Mouse (Mus musculus) forebrain, postnatal 0 days (tissue): ENCODE measurements around the gene Ppp1r3d. TPM values are rescaled to one million over a fixed set of nuclear protein-coding genes. Genes with fewer than 3 reads are reported as not detected.

ENCODE experiments used
- ATAC-seq: fragments of 200-750 bp; cut with Nextera tagmentation; 2 replicates; pipeline ENCODE4 v1.8.0; 2017; ENCODE audit warnings: mild to moderate bottlenecking, moderate library complexity
- DNase-seq: peaks from one replicate; pipeline ENCODE4 v3.0.0-alpha.2; 2015
- H3K27ac ChIP-seq: fragments of 300-500 bp; sonication (generic); 2 replicates; pipeline ENCODE4 v1.5.1; 2014; ENCODE audit warnings: low read depth, mild to moderate bottlenecking, antibody characterized with exemption, low read length, moderate library complexity, mixed read lengths
- H3K27me3 ChIP-seq: fragments of 300-500 bp; sonication (generic); 2 replicates; pipeline ENCODE4 v1.6.1; 2014; ENCODE audit warnings: mild to moderate bottlenecking, low read length, mixed read lengths; ENCODE audit not compliant: insufficient read depth
- H3K36me3 ChIP-seq: fragments of 300-500 bp; sonication (generic); 2 replicates; pipeline ENCODE4 v1.6.1; 2014; ENCODE audit warnings: mild to moderate bottlenecking, moderate library complexity; ENCODE audit not compliant: insufficient read depth
- H3K4me1 ChIP-seq: fragments of 300-500 bp; sonication (generic); 2 replicates; pipeline ENCODE4 v1.6.1; 2014; ENCODE audit warnings: antibody characterized with exemption; ENCODE audit not compliant: insufficient read depth
- H3K4me2 ChIP-seq: fragments of 300-500 bp; sonication (generic); 2 replicates; pipeline ENCODE4 v1.6.1; 2014; ENCODE audit warnings: low read depth, mild to moderate bottlenecking, moderate library complexity
- H3K4me3 ChIP-seq: fragments of 300-500 bp; sonication (generic); 2 replicates; pipeline ENCODE4 v1.5.1; 2014; ENCODE audit warnings: low read depth, low read length, mixed read lengths
- H3K9ac ChIP-seq: fragments of 300-500 bp; sonication (generic); 2 replicates; pipeline ENCODE4 v1.6.1; 2014; ENCODE audit warnings: mild to moderate bottlenecking
- H3K9me3 ChIP-seq: fragments of 300-500 bp; sonication (generic); 2 replicates; pipeline ENCODE4 v1.6.1; 2016; ENCODE audit warnings: low read length
- CTCF ChIP-seq: sonication (generic); IDR thresholded peaks from 2 replicates; pipeline ENCODE4 v1.5.1; 2016; ENCODE audit warnings: antibody characterized with exemption, control low read depth, low read depth
- WGBS: fragments of 180-500 bp; shearing (Covaris S2); extraction: QIAGEN DNeasy Blood & Tissue Kit; methylation state at CpG from one replicate; pipeline ENCODE4 v1.1.7; 2014; 5-methylcytosine and 5-hydroxymethylcytosine counted together
- polyA plus RNA-seq: library from polyadenylated mRNA; unstranded; fragments of >200 nt; fragmentation: Nextera tagmentation; extraction: Ambion mirVana; gene quantifications from 2 replicates; pipeline ENCODE4 v1.2.1, GENCODE M21; 2015
- total RNA-seq: library from RNA; depleted of rRNA; stranded (reverse); fragments of >200 nt; gene quantifications from 2 replicates; pipeline ENCODE4 v1.2.3, GENCODE M21; 2014

The Ppp1r3d gene
- total and polyA plus RNA-seq, 2 experiments from 2014 or later = 3.8 to 8.8 TPM

GRCm38 (mm10) chr2:178449386-178449785 is 35.1 kb upstream of the Ppp1r3d start:
- Histone ChIP-seq H3K4me3 (no peak overlapping the region), H3K27me3 (no peaks in the 10 kb centered on the region), H3K4me1 (no peaks in the 10 kb centered on the region), H3K9me3 (no peaks in the 10 kb centered on the region), H3K4me2 (no peak overlapping the region), H3K9ac (no peak overlapping the region), H3K36me3 (no peaks in the 10 kb centered on the region), H3K27ac (no peak overlapping the region)
- no peak for ATAC-seq
- 83% methylated on average over 4 of the region's 4 CpGs for WGBS
- no peak for TF ChIP-seq CTCF
- DNase-seq = no peak

- TF ChIP-seq CTCF = no peak
- Histone ChIP-seq H3K4me3 (no peak overlapping the region), H3K27me3 (no peaks in the 10 kb centered on the region), H3K36me3 (no peaks in the 10 kb centered on the region), H3K4me2 (no peak overlapping the region), H3K9me3 (no peaks in the 10 kb centered on the region), H3K9ac (no peak overlapping the region), H3K4me1 (no peaks in the 10 kb centered on the region), H3K27ac (no peak overlapping the region)
- 35% methylated on average over 9 of the region's 9 CpGs for WGBS
- ATAC-seq (peak; percentile 86), DNase-seq (peak; percentile 46)
Observed at GRCm38 (mm10) chr2:178437311-178437710, 23.0 kb upstream of the Ppp1r3d start.

- 90% methylated on average over 2 of the region's 2 CpGs for WGBS
- ATAC-seq = no peak
Observed at GRCm38 (mm10) chr2:178433903-178434302, 19.6 kb upstream of the Ppp1r3d start.

GRCm38 (mm10) chr2:178433495-178433894 is 19.2 kb upstream of the Ppp1r3d start:
- Histone ChIP-seq H3K9me3 (no peaks in the 10 kb centered on the region), H3K4me2 (no peak overlapping the region), H3K36me3 (no peaks in the 10 kb centered on the region), H3K4me1 (no peaks in the 10 kb centered on the region), H3K27ac (no peak overlapping the region), H3K9ac (no peak overlapping the region), H3K4me3 (no peak overlapping the region), H3K27me3 (no peaks in the 10 kb centered on the region)
- TF ChIP-seq CTCF = no peak
- ATAC-seq = no peak
- WGBS = 78% methylated on average over 2 of the region's 2 CpGs
- no peak for DNase-seq

More at GRCm38 (mm10) chr2:178433903-178434302, 19.6 kb upstream of the Ppp1r3d start:
- Histone ChIP-seq H3K4me3 (no peak overlapping the region), H3K27ac (no peak overlapping the region), H3K4me2 (no peak overlapping the region), H3K36me3 (no peaks in the 10 kb centered on the region), H3K27me3 (no peaks in the 10 kb centered on the region), H3K9me3 (no peaks in the 10 kb centered on the region), H3K4me1 (no peaks in the 10 kb centered on the region), H3K9ac (no peak overlapping the region)
- TF ChIP-seq CTCF = no peak
- DNase-seq = no peak

- no peak within 1 kb of the TSS for H3K4me3 ChIP-seq
- TF ChIP-seq CTCF = no peak
- no peak for DNase-seq
- no peaks in the 10 kb centered on the region for H3K36me3 ChIP-seq
- no peak within 1 kb of the TSS for H3K9ac ChIP-seq
- no peak within 1 kb of the TSS for H3K27ac ChIP-seq
- WGBS = 70% methylated on average over 4 of the region's 4 CpGs
- H3K4me1 ChIP-seq = no peaks in the 10 kb centered on the region
- H3K9me3 ChIP-seq = no peaks in the 10 kb centered on the region
- ATAC-seq = no peak
- no peak within 1 kb of the TSS for H3K4me2 ChIP-seq
- H3K27me3 ChIP-seq = no peaks in the 10 kb centered on the region
Observed at GRCm38 (mm10) chr2:178430231-178430630, 16.0 kb upstream of the Ppp1r3d start, which contains the start of gene Cdh26. Cdh26 (plus strand) TSS chr2:178430531.

- no peak overlapping the region for H3K9ac ChIP-seq
- ATAC-seq (no peak), DNase-seq (no peak)
- WGBS = 80% methylated on average over 6 of the region's 6 CpGs
- H3K4me1 ChIP-seq = no peaks in the 10 kb centered on the region
- H3K4me3 ChIP-seq = no peak overlapping the region
- no peak overlapping the region for H3K27ac ChIP-seq
- H3K9me3 ChIP-seq = no peaks in the 10 kb centered on the region
- no peaks in the 10 kb centered on the region for H3K36me3 ChIP-seq
- no peak overlapping the region for H3K4me2 ChIP-seq
- TF ChIP-seq CTCF = no peak
- H3K27me3 ChIP-seq = no peaks in the 10 kb centered on the region
Observed at GRCm38 (mm10) chr2:178429426-178429825, 15.2 kb upstream of the Ppp1r3d start.

- no peak for TF ChIP-seq CTCF
- Histone ChIP-seq H3K27me3 (no peaks in the 10 kb centered on the region), H3K4me2 (no peak overlapping the region), H3K4me3 (no peak overlapping the region), H3K9me3 (no peaks in the 10 kb centered on the region), H3K27ac (no peak overlapping the region), H3K36me3 (no peaks in the 10 kb centered on the region), H3K4me1 (no peaks in the 10 kb centered on the region), H3K9ac (no peak overlapping the region)
- DNase-seq = no peak
- ATAC-seq = no peak
- whole genome bisulfite sequencing = 85% methylated on average over 4 of the region's 4 CpGs
Observed at GRCm38 (mm10) chr2:178428676-178429075, 14.4 kb upstream of the Ppp1r3d start.
